Mouse (Mus musculus): ENCODE results near the gene 1700042G07Rik. TPM values are rescaled to one million over a fixed set of nuclear protein-coding genes. Genes with fewer than 3 reads are reported as not detected.
"Not testable (repeated sequence)": the region's sequence is repeated elsewhere in the genome, so short reads cannot be mapped to it uniquely, and the experiment has no call there.

The 1700042G07Rik gene
- polyA plus RNA-seq, 1 experiment from 2014 or later = not detected

GRCm38 (mm10) chr4:116217046-116217445 is 43.9 kb downstream of the 1700042G07Rik start:
- ATAC-seq (replicated peaks; ENCODE audit: insufficient number of reproducible peaks, insufficient read depth, low FRiP score, low read depth) = no peak
- H3K9ac ChIP-seq = no peak overlapping the region
- H3K9me3 ChIP-seq (replicated peaks) = no peaks in the 10 kb centered on the region
- H3K4me1 ChIP-seq (replicated peaks) = peaks cover 14% of the 10 kb centered on the region
- no peak overlapping the region for H3K4me2 ChIP-seq
- peak overlapping the region; percentile 11; the same call in 1 of the 2 replicates for H3K27ac ChIP-seq
- H3K4me3 ChIP-seq = no peak overlapping the region
- no peaks in the 10 kb centered on the region for H3K36me3 ChIP-seq
- no peaks in the 10 kb centered on the region for H3K27me3 ChIP-seq
- WGBS = 15% methylated on average over 2 of the region's 2 CpGs

GRCm38 (mm10) chr4:116217661-116218060 is 44.5 kb downstream of the 1700042G07Rik start:
- not testable (repeated sequence) for H3K9ac ChIP-seq; H3K27me3 ChIP-seq; ATAC-seq (replicated peaks; ENCODE audit: insufficient number of reproducible peaks, insufficient read depth, low FRiP score, low read depth); H3K9me3 ChIP-seq (replicated peaks); H3K36me3 ChIP-seq; H3K27ac ChIP-seq; H3K4me2 ChIP-seq; H3K4me3 ChIP-seq
- WGBS = 76% methylated on average over 1 of the region's 1 CpGs
- peaks cover 14% of the 10 kb centered on the region for H3K4me1 ChIP-seq (replicated peaks)

DNA sequence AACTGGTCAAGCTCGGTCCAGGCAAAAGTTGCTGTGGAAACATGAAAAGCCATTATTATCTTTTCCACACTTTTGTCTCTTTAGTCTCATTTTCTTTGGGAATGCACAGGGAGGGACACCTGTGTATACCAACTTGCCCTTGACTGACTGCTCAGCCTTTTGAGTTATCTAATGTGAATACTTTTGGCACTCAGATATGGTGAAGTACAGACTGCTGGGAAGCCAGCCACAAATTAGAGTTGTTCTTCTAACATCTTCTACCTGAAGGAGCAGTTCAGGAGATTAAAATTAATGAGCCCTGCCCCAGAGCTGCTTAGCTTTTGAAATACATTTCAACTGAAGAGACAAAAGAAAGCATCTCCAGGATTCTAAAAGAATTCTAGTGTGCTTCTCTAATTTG is 45.9 kb downstream of the 1700042G07Rik start:
- Histone ChIP-seq H3K27me3 (no peaks in the 10 kb centered on the region), H3K4me1 (replicated peaks) (peaks cover 17% of the 10 kb centered on the region), H3K4me3 (no peak overlapping the region), H3K9me3 (replicated peaks) (no peaks in the 10 kb centered on the region), H3K27ac (no peak overlapping the region), H3K4me2 (no peak overlapping the region), H3K9ac (no peak overlapping the region), H3K36me3 (no peaks in the 10 kb centered on the region)
- WGBS = 82% methylated on average over 1 of the region's 1 CpGs
- ATAC-seq (replicated peaks; ENCODE audit: insufficient number of reproducible peaks, insufficient read depth, low FRiP score, low read depth) = no peak

GRCm38 (mm10) chr4:116220071-116220650 is 47.0 kb downstream of the 1700042G07Rik start:
- H3K4me3 ChIP-seq = peak overlapping the region; percentile 90
- no peaks in the 10 kb centered on the region for H3K36me3 ChIP-seq
- peaks cover 17% of the 10 kb centered on the region for H3K4me1 ChIP-seq (replicated peaks)
- peak overlapping the region; percentile 75 for H3K4me2 ChIP-seq
- WGBS = 12% methylated on average over 6 of the region's 6 CpGs
- ATAC-seq (replicated peaks; ENCODE audit: insufficient number of reproducible peaks, insufficient read depth, low FRiP score, low read depth) = no peak
- H3K9me3 ChIP-seq (replicated peaks) = no peaks in the 10 kb centered on the region
- peak overlapping the region; percentile 95 for H3K27ac ChIP-seq
- H3K27me3 ChIP-seq = no peaks in the 10 kb centered on the region
- peak overlapping the region; percentile 72 for H3K9ac ChIP-seq

DNA sequence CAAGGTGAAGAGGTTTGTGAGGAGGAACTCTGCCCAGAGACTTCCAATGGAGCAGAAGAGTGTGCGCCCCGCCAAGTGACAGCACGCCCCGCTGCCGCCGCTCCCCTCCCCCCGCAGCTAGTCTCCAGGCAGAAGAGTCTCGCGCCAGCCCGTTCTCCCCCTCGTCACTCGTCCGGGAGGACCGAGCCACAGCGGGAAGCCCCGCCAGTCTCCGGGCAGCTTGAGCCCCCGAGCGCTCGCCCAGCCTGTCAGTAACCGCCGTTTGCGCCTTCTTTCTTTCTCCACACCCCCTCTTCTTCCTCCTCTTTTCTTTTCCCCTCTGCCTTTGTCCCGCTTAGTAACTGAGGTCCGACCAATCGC is 47.6 kb downstream of the 1700042G07Rik start:
- H3K9me3 ChIP-seq (replicated peaks) = no peaks in the 10 kb centered on the region
- H3K4me1 ChIP-seq (replicated peaks) = peaks cover 17% of the 10 kb centered on the region
- ATAC-seq (replicated peaks; ENCODE audit: insufficient number of reproducible peaks, insufficient read depth, low FRiP score, low read depth) = peak; percentile 50
- H3K4me3 ChIP-seq = peak overlapping the region; percentile 90
- peak overlapping the region; percentile 75 for H3K4me2 ChIP-seq
- H3K36me3 ChIP-seq = no peaks in the 10 kb centered on the region
- peak overlapping the region; percentile 95 for H3K27ac ChIP-seq
- no peaks in the 10 kb centered on the region for H3K27me3 ChIP-seq
- WGBS = under 1% methylated on average over 26 of the region's 26 CpGs
- H3K9ac ChIP-seq = peak overlapping the region; percentile 72

DNA sequence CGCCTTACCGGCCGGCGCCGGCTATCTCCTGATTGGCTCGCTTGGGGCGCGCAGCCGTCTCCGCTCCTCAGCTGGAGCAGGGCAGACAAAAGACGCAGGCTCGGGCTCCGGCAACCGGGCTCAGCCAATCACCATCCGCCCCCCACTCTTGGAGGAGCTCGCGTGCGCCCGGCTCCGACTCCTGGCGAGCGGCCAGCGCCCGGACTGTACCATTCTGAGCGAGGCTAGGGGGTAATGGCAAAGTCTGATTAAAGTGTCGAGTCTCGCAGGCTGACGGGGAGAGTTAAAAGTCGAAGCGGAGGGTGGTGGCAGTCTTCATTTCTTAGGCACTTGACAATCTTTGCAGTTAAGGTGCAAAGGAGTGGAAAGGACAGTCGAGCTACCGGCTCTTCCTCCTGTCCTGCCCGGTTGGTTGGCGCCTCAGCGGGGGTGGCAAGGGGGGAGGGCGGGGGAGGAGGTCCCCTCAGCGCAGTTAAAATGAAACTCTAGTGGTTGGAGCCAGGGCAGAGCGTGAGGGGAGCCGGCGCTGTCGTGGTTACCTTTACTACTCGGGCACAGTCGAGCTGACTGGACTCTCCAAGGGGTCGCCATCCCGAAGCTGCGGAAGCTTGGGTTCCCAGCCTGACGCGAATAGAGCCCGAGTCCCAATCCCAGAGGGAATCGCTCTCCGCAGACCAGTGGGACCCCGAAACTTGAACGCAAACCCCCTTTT is 48.1 kb downstream of the 1700042G07Rik start, which contains the start of gene Pik3r3:
Pik3r3 (plus strand) TSS at position 479 of the 712 bp plus-strand sequence.
- H3K9me3 ChIP-seq (replicated peaks) = no peaks in the 10 kb centered on the region
- peak; percentile 100 for ATAC-seq (replicated peaks; ENCODE audit: insufficient number of reproducible peaks, insufficient read depth, low FRiP score, low read depth)
- peak within 1 kb of the TSS; percentile 90 for H3K4me3 ChIP-seq
- H3K27ac ChIP-seq = peak within 1 kb of the TSS; percentile 95
- peaks cover 17% of the 10 kb centered on the region for H3K4me1 ChIP-seq (replicated peaks)
- under 1% methylated on average over 52 of the region's 53 CpGs for WGBS
- no peaks in the 10 kb centered on the region for H3K36me3 ChIP-seq
- no peaks in the 10 kb centered on the region for H3K27me3 ChIP-seq
- H3K4me2 ChIP-seq = peak within 1 kb of the TSS; percentile 75
- peak within 1 kb of the TSS; percentile 72 for H3K9ac ChIP-seq

DNA sequence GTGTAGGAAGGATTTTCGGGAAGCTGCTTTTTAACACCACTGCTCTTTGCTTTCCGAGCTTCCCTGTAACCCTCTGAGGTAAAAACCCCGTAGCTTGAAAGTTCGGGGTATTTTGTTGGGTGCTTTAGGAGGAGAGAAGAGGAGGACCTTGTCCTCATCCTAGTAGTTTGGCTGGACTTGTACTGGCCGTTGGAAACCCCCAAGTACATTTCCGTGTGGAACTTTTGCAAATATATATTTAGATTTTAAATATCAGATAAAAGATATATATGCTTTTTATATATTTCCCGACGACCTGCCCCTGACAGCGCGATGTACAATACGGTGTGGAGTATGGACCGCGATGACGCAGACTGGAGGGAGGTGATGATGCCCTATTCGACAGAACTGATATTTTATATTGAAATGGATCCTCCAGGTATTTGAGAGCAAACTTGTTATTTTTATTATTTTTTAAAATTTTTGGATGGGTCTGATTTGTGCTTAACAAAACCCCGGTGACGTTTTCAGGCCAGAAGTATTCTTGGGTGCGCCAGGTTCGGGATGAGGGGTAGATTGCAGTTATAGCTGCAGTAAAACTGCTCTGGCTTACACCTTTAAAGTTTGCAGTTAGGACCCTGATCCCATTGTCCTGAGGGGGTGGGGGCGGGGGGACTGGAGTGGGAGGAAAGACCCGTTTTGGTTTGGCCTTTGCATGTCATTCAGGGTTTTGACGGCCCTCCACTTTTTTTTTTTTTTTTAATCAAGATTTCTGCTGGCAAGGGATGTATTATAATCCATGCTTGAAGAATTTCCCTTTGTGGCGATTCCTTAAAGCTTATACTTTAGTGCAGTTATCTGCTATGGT is 49.0 kb downstream of the 1700042G07Rik start:
- Histone ChIP-seq H3K9me3 (replicated peaks) (no peaks in the 10 kb centered on the region), H3K4me3 (peak overlapping the region; percentile 90), H3K36me3 (no peaks in the 10 kb centered on the region), H3K4me1 (replicated peaks) (peaks cover 11% of the 10 kb centered on the region), H3K27me3 (no peaks in the 10 kb centered on the region), H3K9ac (peak overlapping the region; percentile 72), H3K4me2 (peak overlapping the region; percentile 58), H3K27ac (peak overlapping the region; percentile 95)
- no peak for ATAC-seq (replicated peaks; ENCODE audit: insufficient number of reproducible peaks, insufficient read depth, low FRiP score, low read depth)
- WGBS = under 1% methylated on average over 23 of the region's 23 CpGs

DNA sequence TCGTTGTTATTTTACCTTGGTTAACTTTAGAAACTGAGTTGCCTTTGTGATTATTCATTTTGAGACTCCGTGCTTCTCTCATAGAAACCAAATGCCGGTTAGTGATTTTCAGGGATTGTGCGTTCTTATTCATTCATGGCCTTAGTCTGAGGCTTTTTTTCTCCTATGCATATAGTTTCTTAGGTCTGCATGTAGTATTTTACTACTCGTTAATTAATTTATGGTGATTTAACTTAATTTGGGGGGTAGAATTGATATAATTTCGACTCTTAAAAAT is 49.6 kb downstream of the 1700042G07Rik start:
- no peak for ATAC-seq (replicated peaks; ENCODE audit: insufficient number of reproducible peaks, insufficient read depth, low FRiP score, low read depth)
- Histone ChIP-seq H3K9me3 (replicated peaks) (no peaks in the 10 kb centered on the region), H3K9ac (peak overlapping the region; percentile 72), H3K4me1 (replicated peaks) (peaks cover 11% of the 10 kb centered on the region), H3K27ac (peak overlapping the region; percentile 95), H3K4me2 (peak overlapping the region; percentile 58), H3K27me3 (no peaks in the 10 kb centered on the region), H3K36me3 (no peaks in the 10 kb centered on the region), H3K4me3 (peak overlapping the region; percentile 90)
- WGBS = 5% methylated on average over 6 of the region's 6 CpGs

Other genes with a start within 250 kb of the 1700042G07Rik start
- 0.03 and 0.04 TPM in 2 replicates for gene Dmbx1, start 233.4 kb upstream of the 1700042G07Rik start, polyA plus RNA-seq (2015; fragmentation: Nextera tagmentation; extraction: Ambion mirVana)
- gene Faah, start 155.4 kb upstream of the 1700042G07Rik start, polyA plus RNA-seq (2015; fragmentation: Nextera tagmentation; extraction: Ambion mirVana) = 1.1 and 2.1 TPM in 2 replicates
- 26.3 and 27.2 TPM in 2 replicates for gene Nsun4, start 119.5 kb upstream of the 1700042G07Rik start, polyA plus RNA-seq (2015; fragmentation: Nextera tagmentation; extraction: Ambion mirVana)
- 997 and 1,210 TPM in 2 replicates for gene Uqcrh, start 98.3 kb upstream of the 1700042G07Rik start, polyA plus RNA-seq (2015; fragmentation: Nextera tagmentation; extraction: Ambion mirVana)
- gene Lrrc41, start 98.1 kb upstream of the 1700042G07Rik start, polyA plus RNA-seq (2015; fragmentation: Nextera tagmentation; extraction: Ambion mirVana) = 44.1 and 56.7 TPM in 2 replicates
- 15.5 and 17.9 TPM in 2 replicates for gene Rad54l, start 49.7 kb upstream of the 1700042G07Rik start, polyA plus RNA-seq (2015; fragmentation: Nextera tagmentation; extraction: Ambion mirVana)
- 54.6 and 62.0 TPM in 2 replicates for gene Pomgnt1, start 49.5 kb upstream of the 1700042G07Rik start, polyA plus RNA-seq (2015; fragmentation: Nextera tagmentation; extraction: Ambion mirVana)
- gene Lurap1, start 22.0 kb upstream of the 1700042G07Rik start, polyA plus RNA-seq (2015; fragmentation: Nextera tagmentation; extraction: Ambion mirVana) = 2.0 and 2.2 TPM in 2 replicates
- 0.94 and 2.3 TPM in 2 replicates for gene Tspan1, start 5.8 kb upstream of the 1700042G07Rik start, polyA plus RNA-seq (2015; fragmentation: Nextera tagmentation; extraction: Ambion mirVana)
- not detected in 2 replicates for gene Gm49337, start within 50 bp of the 1700042G07Rik start, polyA plus RNA-seq (2015; fragmentation: Nextera tagmentation; extraction: Ambion mirVana)
- gene Pik3r3, start 48.2 kb downstream of the 1700042G07Rik start, polyA plus RNA-seq (2015; fragmentation: Nextera tagmentation; extraction: Ambion mirVana) = 9.9 and 10.8 TPM in 2 replicates

All from heart, embryonic 15.5 days (tissue).